Mouse (Mus musculus) left cerebral cortex, adult 8-10 months (tissue): ENCODE data around the gene Plekha6. TPM values are rescaled to one million over a fixed set of nuclear protein-coding genes. Genes with fewer than 3 reads are reported as not detected.

Experiments used
- DNase-seq, 2 experiments: peaks; one replicate each; pipeline ENCODE4 v3.0.0; 2022; ENCODE audit warnings: low spot score in 2 of 2
- total RNA-seq, 4 experiments: library from RNA; stranded (reverse); gene quantifications; 2 replicates each; pipeline ENCODE4 v1.2.4; 2022

The Plekha6 gene
- 10 to 100 TPM; 83.6 to 89.6 (median 88.4) TPM for total RNA-seq

GRCm38 (mm10) chr1:133163820-133164431 lies at the start of gene Plekha6:
Gene Plekha6 (plus strand): TSS chr1:133164210.
- no peak for DNase-seq

- DNase-seq = no peak
Measured at GRCm38 (mm10) chr1:133116108-133116507, 47.9 kb upstream of the Plekha6 start.

GRCm38 (mm10) chr1:133118127-133118526 lies 45.9 kb upstream of the Plekha6 start:
- no peak for DNase-seq

- DNase-seq = no peak
Measured at GRCm38 (mm10) chr1:133118844-133119243, 45.2 kb upstream of the Plekha6 start.

GRCm38 (mm10) chr1:133119931-133120712 lies 43.9 kb upstream of the Plekha6 start:
- no peak for DNase-seq

GRCm38 (mm10) chr1:133121246-133121645 lies 42.8 kb upstream of the Plekha6 start:
- DNase-seq = no peak

- no peak for DNase-seq
Measured at GRCm38 (mm10) chr1:133124137-133124536, 39.9 kb upstream of the Plekha6 start.

GRCm38 (mm10) chr1:133125640-133126364 lies 38.2 kb upstream of the Plekha6 start:
- DNase-seq = no peak

GRCm38 (mm10) chr1:133126365-133126740 lies 37.7 kb upstream of the Plekha6 start:
- no peak for DNase-seq

GRCm38 (mm10) chr1:133127328-133127727 lies 36.7 kb upstream of the Plekha6 start:
- DNase-seq = no peak

- DNase-seq = peak in 1 of 2 experiments; percentile 16
Measured at GRCm38 (mm10) chr1:133129471-133130221, 34.4 kb upstream of the Plekha6 start.

- DNase-seq = peak; percentile 98 to 100
Measured at GRCm38 (mm10) chr1:133130638-133131560, 33.1 kb upstream of the Plekha6 start, which contains the start of gene Ppp1r15b. Gene Ppp1r15b (plus strand): TSS chr1:133131143.

GRCm38 (mm10) chr1:133131561-133131905 lies 32.5 kb upstream of the Plekha6 start:
- DNase-seq = no peak

- DNase-seq = no peak
Measured at GRCm38 (mm10) chr1:133131936-133132335, 32.1 kb upstream of the Plekha6 start.

GRCm38 (mm10) chr1:133132388-133133326 lies 31.4 kb upstream of the Plekha6 start:
- no peak for DNase-seq

GRCm38 (mm10) chr1:133133425-133133824 lies 30.6 kb upstream of the Plekha6 start:
- no peak for DNase-seq

- DNase-seq = no peak
Measured at GRCm38 (mm10) chr1:133134071-133134470, 29.9 kb upstream of the Plekha6 start.

GRCm38 (mm10) chr1:133134881-133135280 lies 29.1 kb upstream of the Plekha6 start:
- DNase-seq = no peak

- no peak for DNase-seq
Measured at GRCm38 (mm10) chr1:133135808-133136207, 28.2 kb upstream of the Plekha6 start.
